Mouse (Mus musculus): Measurements from ENCODE around the gene Fbxl17.
A peak's percentile ranks its signal among the peaks of the same experiment; 100 is the strongest.

The Fbxl17 gene

DNA sequence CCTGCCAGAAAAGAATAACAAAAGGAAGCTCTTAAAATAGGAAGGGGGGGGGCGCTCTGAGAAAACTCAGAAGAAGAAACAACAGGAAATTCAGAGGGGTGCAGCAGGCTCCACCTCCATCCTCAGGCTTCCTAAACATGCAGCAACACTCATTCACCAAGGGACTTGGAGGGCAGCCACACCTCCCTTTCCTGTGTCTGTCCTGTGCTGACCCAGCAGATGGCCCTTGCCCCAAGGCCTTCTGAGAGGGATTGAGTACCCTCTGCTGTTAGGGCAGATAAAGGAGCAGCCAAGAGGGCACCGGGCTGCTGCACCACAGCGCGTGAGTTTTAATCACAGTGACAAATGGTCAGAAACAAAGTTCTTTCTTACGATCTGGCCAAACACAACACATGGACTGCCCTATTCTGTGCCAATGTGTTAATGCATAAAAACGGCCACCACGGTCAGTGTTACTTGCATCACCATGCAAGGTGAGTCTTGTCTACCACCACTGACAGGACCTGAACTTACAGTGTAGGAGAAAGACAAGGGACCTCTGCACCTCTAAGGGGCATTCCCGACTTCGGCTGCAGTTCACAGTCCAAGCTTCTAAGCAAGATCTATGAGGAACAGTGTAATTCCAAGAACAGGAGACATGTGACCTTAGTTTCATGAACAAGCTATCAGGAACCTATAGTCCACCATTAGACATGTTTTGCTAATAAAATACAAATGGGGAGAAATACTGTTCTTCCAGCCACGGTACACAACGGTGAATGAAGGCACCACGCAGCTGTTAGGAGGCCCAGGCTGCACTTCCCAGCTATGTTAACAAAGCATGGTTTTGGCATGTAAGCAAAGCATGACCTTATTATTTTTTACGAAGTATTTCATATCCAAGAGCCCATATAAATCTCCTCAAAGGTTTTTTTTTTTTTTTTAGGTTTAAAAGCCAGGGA lies 96.8 kb downstream of the Fbxl17 start:
- DNase-seq (ENCODE audit: low read depth, low spot score): no peak

GRCm38 (mm10) chr17:63402170-63402569 lies 97.6 kb downstream of the Fbxl17 start:
- DNase-seq (ENCODE audit: low read depth, low spot score): no peak

DNA sequence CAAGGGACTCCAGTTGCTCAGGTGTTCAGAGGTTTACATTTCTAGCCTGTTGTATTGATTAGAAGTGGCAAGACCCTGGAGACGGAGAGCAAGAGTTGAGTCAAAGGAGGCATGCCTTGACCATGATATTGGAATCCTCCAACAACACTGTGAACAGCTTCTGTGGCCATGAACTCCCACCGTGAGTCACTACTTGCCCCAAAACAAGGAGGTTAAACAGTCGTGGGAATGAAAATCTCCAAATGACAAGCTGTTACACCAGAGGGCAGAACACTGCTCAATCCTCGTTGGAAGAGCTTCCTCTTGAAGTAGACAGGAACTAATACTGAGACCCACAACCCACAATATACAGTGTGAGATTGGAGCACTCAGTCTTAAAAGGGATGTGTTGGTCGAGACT lies 99.2 kb downstream of the Fbxl17 start:
- no peak for DNase-seq (ENCODE audit: low read depth, low spot score)

GRCm38 (mm10) chr17:63399816-63400215 lies 100.0 kb downstream of the Fbxl17 start:
- DNase-seq (ENCODE audit: low read depth, low spot score): no peak

- no peak for DNase-seq (ENCODE audit: low read depth, low spot score)
Measured at GRCm38 (mm10) chr17:63391506-63391905, 108.3 kb downstream of the Fbxl17 start.

DNA sequence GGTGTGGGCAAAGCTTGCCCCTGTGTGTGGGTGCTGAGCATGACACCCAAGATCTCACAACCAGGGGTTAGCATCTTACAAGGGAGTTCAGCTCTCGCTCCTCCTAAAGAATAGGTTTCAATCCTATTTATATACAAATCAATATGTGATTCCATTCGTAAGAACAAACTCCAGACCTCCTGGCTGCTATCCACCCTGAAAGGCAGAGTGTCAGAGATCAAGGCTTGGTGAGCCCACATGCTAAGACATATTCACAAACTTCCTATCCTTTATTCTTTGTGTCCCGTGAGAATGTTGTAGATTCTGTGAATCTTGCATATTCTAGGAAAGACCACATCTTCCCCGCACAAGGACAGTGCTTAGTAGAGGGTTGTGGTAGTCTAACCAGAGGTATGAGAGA lies 108.9 kb downstream of the Fbxl17 start:
- no peak for DNase-seq (ENCODE audit: low read depth, low spot score)

- no peak for DNase-seq (ENCODE audit: low read depth, low spot score)
Measured at GRCm38 (mm10) chr17:63370977-63371376, 128.8 kb downstream of the Fbxl17 start.

DNA sequence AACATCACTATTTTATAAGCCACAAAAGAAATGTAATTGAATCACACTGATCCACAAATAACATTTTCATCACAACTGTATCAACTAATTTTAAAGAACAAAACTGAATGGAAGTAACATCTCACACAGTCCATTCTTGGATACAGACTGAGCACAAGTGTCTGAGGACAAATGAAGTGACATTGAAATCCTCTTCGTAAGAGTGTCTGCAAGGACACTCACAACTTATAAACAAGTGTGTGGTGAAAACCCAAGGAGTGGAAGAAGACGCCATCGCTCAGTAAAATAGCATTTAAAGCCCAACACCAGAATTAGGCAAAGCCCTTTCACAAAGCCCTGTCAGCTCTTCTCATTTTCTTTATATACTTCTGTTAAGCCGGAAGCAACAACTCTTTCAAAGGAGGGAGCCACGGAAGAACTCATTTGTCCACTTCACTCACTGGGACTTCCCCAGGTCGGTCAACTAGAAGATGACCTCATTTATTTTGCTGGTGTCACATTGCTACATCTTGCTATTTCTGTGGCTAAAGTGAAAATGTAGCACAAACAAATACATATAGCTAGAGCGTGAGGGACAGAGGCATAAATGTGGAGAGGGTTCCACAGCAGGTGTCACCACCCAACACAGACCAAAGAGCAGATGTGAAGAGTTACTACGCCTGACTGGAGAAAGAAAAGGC lies 130.0 kb downstream of the Fbxl17 start:
- DNase-seq (ENCODE audit: low read depth, low spot score): no peak

GRCm38 (mm10) chr17:63367476-63367875 lies 132.3 kb downstream of the Fbxl17 start:
- DNase-seq (ENCODE audit: low read depth, low spot score): no peak

DNA sequence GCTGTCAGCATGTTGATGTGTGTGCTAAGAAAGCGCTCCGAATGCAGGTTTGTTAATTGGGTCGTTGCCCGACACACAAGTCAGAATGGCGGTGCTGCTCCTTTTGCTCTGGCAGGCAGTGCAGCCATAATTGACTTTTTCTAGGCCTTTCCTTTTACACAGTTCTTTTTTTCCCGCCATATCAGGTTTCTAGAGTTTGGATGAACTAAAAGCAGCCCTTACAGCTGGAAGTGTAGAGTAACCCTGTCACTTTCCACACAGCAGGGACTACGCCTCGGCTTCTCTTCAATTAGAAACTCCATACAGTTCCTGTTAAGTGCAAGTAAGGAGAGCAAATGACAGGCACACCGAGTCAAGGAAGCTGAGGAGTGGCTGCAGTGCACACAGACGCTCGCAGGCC lies 133.8 kb downstream of the Fbxl17 start:
- DNase-seq (ENCODE audit: low read depth, low spot score): no peak

DNA sequence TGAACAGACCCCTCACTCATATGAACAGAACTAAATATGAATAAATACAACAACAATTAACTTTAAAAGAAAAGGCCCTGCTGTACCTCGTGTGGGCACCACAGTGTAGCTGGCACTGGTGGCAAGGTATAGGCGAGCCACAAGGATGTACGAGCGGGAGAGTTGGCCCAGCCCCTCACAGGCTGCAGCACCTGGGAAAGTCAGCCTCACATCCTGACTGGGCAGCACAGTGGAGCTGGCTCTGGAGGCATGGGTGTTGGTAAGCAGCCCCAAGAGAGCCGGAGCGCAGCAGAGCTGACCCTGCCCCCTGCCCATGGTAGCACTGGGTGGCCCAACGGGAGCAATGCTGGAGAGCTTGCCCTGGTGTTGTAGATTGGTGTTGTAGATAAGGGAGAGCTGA lies 135.2 kb downstream of the Fbxl17 start:
- DNase-seq (ENCODE audit: low read depth, low spot score): no peak

DNA sequence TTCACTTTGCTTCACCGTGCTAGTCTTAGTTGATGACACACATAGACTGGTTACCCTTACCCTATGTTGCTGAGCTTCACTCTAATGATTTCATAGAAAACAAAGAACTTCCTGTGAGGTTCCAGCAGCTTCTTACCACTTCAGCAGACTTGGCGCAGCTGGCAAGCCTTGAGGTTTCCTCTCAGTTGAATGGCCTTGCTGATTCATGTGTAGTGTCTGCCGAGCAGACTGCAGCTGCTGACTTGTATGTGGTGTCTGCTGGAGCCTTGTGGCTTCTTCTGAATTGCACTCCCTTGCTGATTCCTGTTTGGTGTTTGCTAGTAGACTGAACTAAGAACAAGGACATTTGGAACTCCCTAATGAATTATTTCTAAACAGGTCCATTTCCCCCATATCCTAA lies 137.6 kb downstream of the Fbxl17 start:
- no peak for DNase-seq (ENCODE audit: low read depth, low spot score)

- DNase-seq (ENCODE audit: low read depth, low spot score): no peak
Measured at GRCm38 (mm10) chr17:63361679-63362078, 138.1 kb downstream of the Fbxl17 start.

- DNase-seq (ENCODE audit: low read depth, low spot score): no peak
Measured at GRCm38 (mm10) chr17:63358837-63359236, 141.0 kb downstream of the Fbxl17 start.

DNA sequence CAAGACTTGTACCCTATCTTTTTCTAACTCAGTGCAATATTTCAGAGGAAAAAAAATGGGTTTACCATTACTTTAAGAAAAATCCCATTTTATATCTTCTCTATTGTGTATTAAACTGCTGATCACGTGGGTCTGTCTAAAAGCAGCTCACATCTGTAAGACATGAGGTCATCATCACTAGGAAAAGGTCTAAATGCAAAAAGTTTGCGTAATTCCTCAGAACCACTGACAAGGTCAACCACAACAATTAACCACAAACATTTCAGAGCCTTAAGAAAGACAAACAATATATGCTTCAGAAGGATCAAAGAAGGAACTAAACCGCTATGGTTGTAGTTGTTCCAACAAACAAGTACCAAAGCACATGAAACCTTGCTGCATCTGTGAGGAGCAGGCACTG lies 143.6 kb downstream of the Fbxl17 start:
- DNase-seq (ENCODE audit: low read depth, low spot score): no peak

GRCm38 (mm10) chr17:63352634-63353195 lies 147.1 kb downstream of the Fbxl17 start:
- DNase-seq (ENCODE audit: low read depth, low spot score): no peak

DNA sequence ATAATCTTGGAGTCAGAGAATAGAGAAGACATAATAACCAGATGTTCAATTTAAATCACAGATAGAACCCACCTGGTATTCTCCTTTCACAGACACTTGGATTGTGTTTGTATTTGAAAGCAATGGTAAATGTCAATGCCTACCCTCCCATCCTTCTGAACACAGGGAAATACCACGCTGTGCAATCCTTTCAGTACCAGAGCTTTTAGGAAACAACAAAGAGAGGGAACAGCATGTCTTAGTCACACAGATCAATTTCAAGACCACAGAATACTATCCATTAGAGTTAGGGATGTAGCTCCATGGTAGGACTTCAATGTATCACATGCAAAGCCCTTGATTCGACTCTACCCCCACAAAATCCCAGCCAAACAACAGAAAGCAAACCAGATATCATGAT lies 148.1 kb downstream of the Fbxl17 start:
- DNase-seq (ENCODE audit: low read depth, low spot score): no peak

DNA sequence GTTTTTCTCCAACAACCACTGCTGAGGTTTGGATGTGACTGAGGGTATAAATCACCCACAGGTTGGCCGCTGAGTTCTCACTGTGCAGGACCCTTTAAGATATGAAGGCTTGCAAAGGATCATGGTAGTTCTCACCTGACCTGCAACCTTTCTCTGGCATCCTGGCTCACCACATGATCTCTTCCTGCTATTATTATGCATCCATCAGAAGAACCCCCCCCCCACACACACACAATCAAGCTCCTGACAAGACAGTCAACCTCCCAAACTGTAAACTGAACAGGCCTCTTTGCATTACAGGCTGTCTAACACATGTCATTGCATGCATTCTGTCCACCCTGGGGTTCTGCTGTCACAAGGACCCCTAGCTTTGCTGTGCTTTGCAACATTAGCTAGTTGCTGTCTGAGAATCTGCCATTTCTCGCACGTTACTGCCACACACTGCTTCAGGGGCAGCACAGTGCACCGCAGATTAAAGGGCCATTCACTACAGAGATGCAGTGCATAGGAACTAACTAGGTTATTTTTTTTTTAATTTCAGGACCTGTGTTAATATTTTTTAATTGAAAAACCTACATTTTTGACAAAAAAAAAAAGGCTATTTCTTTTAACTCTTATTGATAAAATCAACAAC lies 148.8 kb downstream of the Fbxl17 start:
- DNase-seq (ENCODE audit: low read depth, low spot score): peak; percentile 8

GRCm38 (mm10) chr17:63344101-63344500 lies 155.7 kb downstream of the Fbxl17 start:
- DNase-seq (ENCODE audit: low read depth, low spot score): no peak

DNA sequence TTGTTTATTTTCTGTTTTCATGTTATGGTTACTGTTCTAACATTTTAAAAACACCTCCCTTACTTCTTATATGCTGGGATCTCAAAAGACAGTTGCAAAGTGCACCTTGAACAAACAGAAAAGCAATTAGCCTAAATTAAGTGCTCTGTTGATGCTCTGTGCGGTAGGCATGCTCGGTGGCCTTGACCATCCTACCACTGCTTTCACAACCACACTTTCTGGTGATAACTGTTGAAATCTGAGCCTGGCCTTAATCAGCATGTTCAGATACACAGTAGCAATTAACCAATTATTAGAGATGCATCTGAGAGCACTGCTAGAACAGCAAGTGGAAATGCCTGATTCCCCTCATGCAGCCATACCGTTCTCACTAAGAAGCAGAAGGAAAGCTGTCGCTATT lies 156.7 kb downstream of the Fbxl17 start:
- no peak for DNase-seq (ENCODE audit: low read depth, low spot score)

- no peak for DNase-seq (ENCODE audit: low read depth, low spot score)
Measured at GRCm38 (mm10) chr17:63342440-63342839, 157.4 kb downstream of the Fbxl17 start.

- DNase-seq (ENCODE audit: low read depth, low spot score): no peak
Measured at GRCm38 (mm10) chr17:63341203-63341602, 158.6 kb downstream of the Fbxl17 start.
